31 mouse cellular contexts compared by ENCODE assay signal in genomic region chr2:145363604-145364003, GRCm38 (mm10).
A peak's percentile ranks its signal among the peaks of the same experiment; 100 is the strongest.
DNase-seq lines count a peak whose midpoint lies in the region; ATAC-seq and TF ChIP-seq lines count a peak whose summit lies in the region.
"Had no signal": no experiment of that assay in that cellular context is flagged by ENCODE, and none has a peak within 500 bp of the region (broad histone marks: within the 10 kb centered on the region; RNA-seq: fewer than 3 reads in every experiment).

No protein-coding gene starts in this region.

- TF ChIP-seq CTCF in cerebellum, adult 2 months (IDR thresholded peaks at IDR 0.05; ENCODE audit: borderline replicate concordance, insufficient read depth, low read depth, low read length), result no peak
- TF ChIP-seq CTCF in intestine, postnatal 0 days (IDR thresholded peaks at IDR 0.05; ENCODE audit: low read depth), result no peak

- no peak overlapping the region for H3K4me3 ChIP-seq in cerebellum, adult 2 months (replicated peaks; ENCODE audit: insufficient read depth, low read depth, low read length)
- no peak overlapping the region for H3K4me3 ChIP-seq in intestine, postnatal 0 days (ENCODE audit: low read depth, low read length)
- H3K4me3 ChIP-seq: embryonic facial prominence, embryonic 15.5 days; forebrain, embryonic 13.5 days; hindbrain, embryonic 13.5 days; limb, embryonic 13.5 days; lung, embryonic 15.5 days; megakaryocyte, embryonic 14.5 days; midbrain, embryonic 12.5 days; myocyte; neural tube, embryonic 12.5 days had no signal

- no peaks in the 10 kb centered on the region for H3K9me3 ChIP-seq in intestine, postnatal 0 days (ENCODE audit: control insufficient read depth)
- H3K9me3 ChIP-seq: embryonic facial prominence, embryonic 15.5 days; forebrain, embryonic 13.5 days; hindbrain, embryonic 13.5 days; limb, embryonic 13.5 days; lung, embryonic 15.5 days; megakaryocyte, embryonic 14.5 days; midbrain, embryonic 12.5 days; neural tube, embryonic 12.5 days had no signal

- DNase-seq in cerebellum, adult 2 months, result peak; percentile 46 to 50
- no peak for DNase-seq in cerebellum, adult 11-12 months
- DNase-seq in heart, adult 11 months, result peak; percentile 34
- DNase-seq in heart, postnatal 4 days, result no peak
- peak; percentile 62 for DNase-seq in Muller cell, postnatal 12 days (ENCODE audit: inconsistent ontology term)
- DNase-seq in cerebellum, postnatal 36 days, result peak; percentile 27 to 37
- DNase-seq: adrenal gland, adult 8-10 months; gastrocnemius, postnatal 25 days; heart, adult 18-20 months; kidney, adult 9 months; kidney, postnatal 10 days; layer of hippocampus, postnatal 36 days; lung, postnatal 36 days; right cerebral cortex, adult 18-20 months; thymus, adult 18-20 months; thymus, postnatal 36 days had no signal

- H3K36me3 ChIP-seq in intestine, postnatal 0 days (ENCODE audit: control insufficient read depth, insufficient read depth), result no peaks in the 10 kb centered on the region
- H3K36me3 ChIP-seq: embryonic facial prominence, embryonic 15.5 days; hindbrain, embryonic 13.5 days; limb, embryonic 13.5 days; lung, embryonic 15.5 days; midbrain, embryonic 12.5 days; neural tube, embryonic 12.5 days had no signal

- peaks cover 4% of the 10 kb centered on the region for H3K4me1 ChIP-seq in cerebellum, adult 2 months (ENCODE audit: control insufficient read depth, insufficient read depth, low read length)
- no peaks in the 10 kb centered on the region for H3K4me1 ChIP-seq in intestine, postnatal 0 days (replicated peaks; ENCODE audit: control insufficient read depth, insufficient read depth, low read length)
- H3K4me1 ChIP-seq: embryonic facial prominence, embryonic 15.5 days; forebrain, embryonic 13.5 days; hindbrain, embryonic 13.5 days; limb, embryonic 13.5 days; lung, embryonic 15.5 days; midbrain, embryonic 12.5 days; neural tube, embryonic 12.5 days had no signal

- H3K4me2 ChIP-seq in intestine, postnatal 0 days (replicated peaks; ENCODE audit: low read depth), result no peak overlapping the region
- H3K4me2 ChIP-seq: embryonic facial prominence, embryonic 15.5 days; forebrain, embryonic 13.5 days; heart, embryonic 11.5 days; hindbrain, embryonic 13.5 days; limb, embryonic 13.5 days; liver, embryonic 11.5 days; lung, embryonic 15.5 days; midbrain, embryonic 12.5 days; neural tube, embryonic 12.5 days had no signal

- no peak for ATAC-seq in intestine, postnatal 0 days
- ATAC-seq: CD4-positive, CD25-positive, alpha-beta regulatory T cell, adult 4 months; forebrain, embryonic 13.5 days; intestine, embryonic 16.5 days had no signal

- 13% methylated on average over 2 of the region's 2 CpGs for WGBS in cerebellum, adult 2 months
- 64% methylated on average over 2 of the region's 2 CpGs for WGBS in intestine, postnatal 0 days

- no peak overlapping the region for H3K27ac ChIP-seq in cerebellum, adult 2 months (ENCODE audit: insufficient read depth, low read length)
- no peak overlapping the region for H3K27ac ChIP-seq in intestine, postnatal 0 days (ENCODE audit: low read depth, low read length)
- H3K27ac ChIP-seq: embryonic facial prominence, embryonic 15.5 days; forebrain, embryonic 13.5 days; hindbrain, embryonic 13.5 days; limb, embryonic 13.5 days; lung, embryonic 15.5 days; midbrain, embryonic 12.5 days; neural tube, embryonic 12.5 days; stomach, postnatal 0 days had no signal

- no peak for TF ChIP-seq POLR2A in cerebellum, adult 2 months (IDR thresholded peaks at IDR 0.05; ENCODE audit: borderline replicate concordance, insufficient read depth, low read length)

- no peak overlapping the region for H3K9ac ChIP-seq in intestine, postnatal 0 days (ENCODE audit: low read depth, low read length)
- H3K9ac ChIP-seq: embryonic facial prominence, embryonic 15.5 days; forebrain, embryonic 13.5 days; hindbrain, embryonic 13.5 days; limb, embryonic 13.5 days; lung, embryonic 15.5 days; midbrain, embryonic 12.5 days; neural tube, embryonic 12.5 days had no signal

- no peaks in the 10 kb centered on the region for H3K27me3 ChIP-seq in cerebellum, adult 2 months (ENCODE audit: control insufficient read depth, insufficient read depth, low read length)
- no peaks in the 10 kb centered on the region for H3K27me3 ChIP-seq in intestine, postnatal 0 days (replicated peaks; ENCODE audit: control insufficient read depth, insufficient read depth, low read length)
- H3K27me3 ChIP-seq: embryonic facial prominence, embryonic 15.5 days; forebrain, embryonic 13.5 days; hindbrain, embryonic 13.5 days; limb, embryonic 13.5 days; lung, embryonic 15.5 days; megakaryocyte, embryonic 14.5 days; midbrain, embryonic 12.5 days; neural tube, embryonic 12.5 days had no signal

Comparison
In these comparisons a context has a peak if more than half of its experiments do, and no peak if none do; other contexts are left out.
1. DNase-seq: peak in cerebellum, adult 2 months (2 of 2), heart, adult 11 months (single experiment), Muller cell, postnatal 12 days (single experiment) and cerebellum, postnatal 36 days (2 of 2); none in cerebellum, adult 11-12 months (single experiment) and heart, postnatal 4 days (single experiment).